Mouse (Mus musculus) liver, adult 2 months (tissue): ENCODE data around the gene Zc3h7b.

Source experiments
- CTCF ChIP-seq: fragments of 200-500 bp; IDR thresholded peaks from 2 replicates; pipeline ENCODE4 v1.5.1; 2011; ENCODE audit warnings: low read depth, low read length, control low read depth
- POLR2A ChIP-seq: fragments of 200-500 bp; IDR thresholded peaks from 2 replicates; pipeline ENCODE4 v1.6.1; 2011; ENCODE audit warnings: low read length, control low read depth; ENCODE audit not compliant: insufficient read depth; ENCODE audit errors: extremely low read depth

DNA sequence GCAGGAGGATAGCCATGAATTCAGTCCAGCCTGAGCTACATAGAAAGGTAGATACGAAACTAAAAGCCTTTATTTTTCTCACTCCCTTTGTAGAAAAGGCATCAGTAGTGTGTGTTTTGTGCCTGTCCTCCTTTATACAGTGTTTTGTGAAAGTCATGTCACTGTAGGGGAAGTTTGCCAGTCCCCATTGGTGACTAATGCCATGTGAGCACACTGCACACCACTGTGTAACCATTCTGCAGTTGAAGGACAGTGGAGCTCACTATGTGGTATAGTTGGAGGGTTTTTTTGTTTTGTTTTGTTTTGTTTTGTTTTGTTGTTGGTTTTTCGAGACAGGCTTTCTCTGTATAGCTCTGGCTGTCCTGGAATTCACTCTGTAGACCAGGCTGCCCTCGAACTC, 73.5 kb downstream of the Zc3h7b start:
- TF ChIP-seq CTCF = no peak
- TF ChIP-seq POLR2A = no peak
